Mouse (Mus musculus) hindbrain, postnatal 0 days (tissue): ENCODE data around the gene Lce1h. TPM values are rescaled to one million over a fixed set of nuclear protein-coding genes. Genes with fewer than 3 reads are reported as not detected.

ENCODE experiments used
- ATAC-seq: fragments of 200-750 bp; cut with Nextera tagmentation; 2 replicates; pipeline ENCODE4 v1.8.0; 2017; ENCODE audit warnings: mild to moderate bottlenecking, moderate TSS enrichment, moderate library complexity
- DNase-seq: peaks from one replicate; pipeline ENCODE4 v3.0.0-alpha.2; 2015; ENCODE audit warnings: low spot score
- H3K27ac ChIP-seq: fragments of 300-500 bp; sonication (generic); 2 replicates; pipeline ENCODE4 v1.5.1; 2014; ENCODE audit warnings: mild to moderate bottlenecking
- H3K27me3 ChIP-seq: fragments of 300-500 bp; sonication (generic); 2 replicates; pipeline ENCODE4 v1.6.1; 2014; ENCODE audit warnings: low read length, mixed read lengths; ENCODE audit not compliant: insufficient read depth
- H3K36me3 ChIP-seq: fragments of 300-500 bp; sonication (generic); 2 replicates; pipeline ENCODE4 v1.6.1; 2014; ENCODE audit warnings: low read length, mixed read lengths; ENCODE audit not compliant: insufficient read depth
- H3K4me1 ChIP-seq: fragments of 300-500 bp; sonication (generic); 2 replicates; pipeline ENCODE4 v1.6.1; 2014; ENCODE audit warnings: antibody characterized with exemption, low read length, mixed read lengths; ENCODE audit not compliant: insufficient read depth
- H3K4me2 ChIP-seq: fragments of 300-500 bp; sonication (generic); 2 replicates; pipeline ENCODE4 v1.6.1; 2014; ENCODE audit warnings: low read depth, mild to moderate bottlenecking, low read length, moderate library complexity, mixed read lengths
- H3K4me3 ChIP-seq: fragments of 300-500 bp; sonication (generic); 2 replicates; pipeline ENCODE4 v1.5.1; 2014; ENCODE audit warnings: low read length
- H3K9ac ChIP-seq: fragments of 300-500 bp; sonication (generic); replicated peaks from 2 replicates; pipeline ENCODE4 v1.6.1; 2014; ENCODE audit warnings: mild to moderate bottlenecking, low read length, moderate library complexity, mixed read lengths
- H3K9me3 ChIP-seq: fragments of 300-500 bp; sonication (generic); 2 replicates; pipeline ENCODE4 v1.6.1; 2016; ENCODE audit warnings: low read length, mixed read lengths
- CTCF ChIP-seq: IDR thresholded peaks from 2 replicates; pipeline ENCODE4 v1.5.1; 2016; ENCODE audit warnings: antibody characterized with exemption, control low read depth, low read depth
- WGBS: fragments of 180-500 bp; shearing (Covaris S2); extraction: QIAGEN DNeasy Blood & Tissue Kit; methylation state at CpG from one replicate; pipeline ENCODE4 v1.1.7; 2014; 5-methylcytosine and 5-hydroxymethylcytosine counted together
- polyA plus RNA-seq: library from polyadenylated mRNA; unstranded; fragments of >200 nt; fragmentation: Nextera tagmentation; extraction: Ambion mirVana; gene quantifications from 2 replicates; pipeline ENCODE4 v1.2.1, GENCODE M21; 2015
- total RNA-seq: library from RNA; depleted of rRNA; stranded (reverse); fragments of >200 nt; gene quantifications from 2 replicates; pipeline ENCODE4 v1.2.3, GENCODE M21; 2014; rRNA removed

Lce1h gene
- not detected in 2 replicates for total RNA-seq
- not detected in 2 replicates for polyA plus RNA-seq

DNA sequence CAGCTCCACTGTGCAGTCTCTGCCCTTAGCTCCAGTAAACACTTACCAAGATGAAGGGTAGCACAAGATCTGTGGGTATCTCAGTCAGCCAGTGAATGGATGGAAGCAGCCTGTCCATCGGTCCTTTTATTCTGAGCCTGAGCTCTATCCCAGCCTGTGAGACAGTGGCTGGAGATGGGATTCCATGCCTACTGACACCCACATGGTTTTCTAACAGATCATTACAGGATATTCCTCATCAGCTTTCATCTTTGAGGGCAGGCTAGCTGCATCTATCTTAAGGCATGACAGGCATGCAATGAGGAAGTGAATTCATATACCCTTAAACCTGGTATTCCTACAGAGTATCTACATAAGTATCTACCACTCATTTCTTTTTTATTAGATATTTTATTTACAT is at the start of gene Lce1h:
Gene Lce1h, minus strand, starts transcription at position 101 of the 400 bp plus-strand sequence.
- 92% methylated on average over 1 of the region's 1 CpGs for WGBS

DNA sequence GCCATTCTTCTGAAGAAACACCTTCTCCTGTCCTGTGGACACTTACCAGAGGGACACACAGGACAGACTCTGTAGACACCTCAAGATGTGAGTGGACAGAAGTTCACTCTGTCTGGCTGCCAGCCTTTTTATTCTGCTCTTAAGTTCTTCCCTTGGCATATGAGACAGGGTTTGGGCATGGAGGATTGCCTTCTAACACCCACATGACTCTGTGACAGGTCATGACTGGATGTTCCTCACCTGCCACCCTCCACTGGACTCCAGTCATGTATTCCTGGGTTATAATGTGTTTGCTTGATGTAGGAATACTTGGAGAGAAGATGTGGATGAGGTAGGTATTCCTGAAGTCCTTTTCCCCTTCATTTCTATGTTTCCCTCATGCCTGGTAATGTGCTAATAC is 42.9 kb upstream of the Lce1h start, which contains the start of gene Lce1k:
Gene Lce1k, minus strand, starts transcription at position 101 of the 400 bp plus-strand sequence.
- Histone ChIP-seq H3K9ac (no peak within 1 kb of the TSS), H3K4me1 (no peaks in the 10 kb centered on the region), H3K27me3 (no peaks in the 10 kb centered on the region), H3K27ac (no peak within 1 kb of the TSS), H3K36me3 (no peaks in the 10 kb centered on the region), H3K4me3 (no peak within 1 kb of the TSS), H3K9me3 (no peaks in the 10 kb centered on the region), H3K4me2 (no peak within 1 kb of the TSS)
- DNase-seq = no peak
- ATAC-seq = no peak
- no peak for TF ChIP-seq CTCF

More for the DNA sequence above, at the start of gene Lce1h:
- H3K27ac ChIP-seq = no peak within 1 kb of the TSS
- ATAC-seq (no peak), DNase-seq (no peak)
- TF ChIP-seq CTCF = 0 out of 2 replicates have a peak, but pooled peaks have one; percentile 33
- no peak within 1 kb of the TSS for H3K9ac ChIP-seq
- no peaks in the 10 kb centered on the region for H3K27me3 ChIP-seq
- H3K36me3 ChIP-seq = no peaks in the 10 kb centered on the region
- H3K4me3 ChIP-seq = no peak within 1 kb of the TSS
- no peak within 1 kb of the TSS for H3K4me2 ChIP-seq
- no peaks in the 10 kb centered on the region for H3K9me3 ChIP-seq
- H3K4me1 ChIP-seq = no peaks in the 10 kb centered on the region

DNA sequence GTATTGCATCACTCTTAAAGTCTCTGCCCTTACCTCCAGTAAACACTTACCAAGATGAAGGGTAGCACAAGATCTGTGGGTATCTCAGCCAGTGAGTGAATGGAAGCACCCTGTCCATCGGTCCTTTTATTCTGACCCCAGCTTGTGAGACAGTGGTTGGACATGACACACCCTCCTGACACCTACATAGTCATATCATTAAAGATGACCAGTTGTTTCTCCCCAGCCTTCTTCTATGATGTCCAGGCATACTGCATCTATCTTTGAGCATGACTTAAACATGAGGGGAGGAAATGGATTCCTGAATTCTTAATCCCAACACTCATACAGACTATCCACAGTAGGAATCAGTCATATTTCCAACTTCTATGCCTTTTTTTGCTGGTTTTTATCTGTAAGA is 25.5 kb upstream of the Lce1h start, which contains the start of gene Lce1j:
Gene Lce1j, minus strand, starts transcription at position 101 of the 400 bp plus-strand sequence.
- Histone ChIP-seq H3K27me3 (no peaks in the 10 kb centered on the region), H3K4me3 (no peak within 1 kb of the TSS), H3K4me1 (no peaks in the 10 kb centered on the region), H3K27ac (no peak within 1 kb of the TSS), H3K36me3 (no peaks in the 10 kb centered on the region), H3K4me2 (no peak within 1 kb of the TSS), H3K9me3 (no peaks in the 10 kb centered on the region), H3K9ac (no peak within 1 kb of the TSS)
- no peak for ATAC-seq
- 92% methylated on average over 1 of the region's 1 CpGs for WGBS
- DNase-seq = no peak
- TF ChIP-seq CTCF = no peak

DNA sequence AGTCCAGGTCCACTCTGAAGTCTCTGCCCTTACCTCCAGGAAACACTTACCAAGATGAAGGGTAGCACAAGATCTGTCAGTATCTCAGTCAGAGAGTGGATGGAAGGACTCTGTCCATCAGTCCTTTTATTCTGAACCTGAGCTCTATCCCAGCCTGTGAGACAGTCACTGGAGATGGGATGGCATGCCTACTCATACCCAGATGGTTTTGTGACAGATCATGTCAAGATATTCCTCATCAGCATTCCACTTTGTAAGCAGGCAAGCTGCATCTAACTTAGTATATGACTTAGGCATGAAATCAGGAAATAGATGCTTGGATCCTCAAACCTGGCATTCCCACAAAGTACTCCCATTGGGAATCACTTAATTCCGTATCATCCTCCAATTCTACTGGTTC is 13.9 kb upstream of the Lce1h start, which contains the start of gene Lce1i:
Gene Lce1i, minus strand, starts transcription at position 101 of the 400 bp plus-strand sequence.
- no peak for ATAC-seq
- no peak for DNase-seq
- no peak within 1 kb of the TSS for H3K4me3 ChIP-seq
- no peaks in the 10 kb centered on the region for H3K36me3 ChIP-seq
- no peak within 1 kb of the TSS for H3K4me2 ChIP-seq
- 75% methylated on average over 1 of the region's 1 CpGs for WGBS
- no peaks in the 10 kb centered on the region for H3K4me1 ChIP-seq
- H3K27me3 ChIP-seq = no peaks in the 10 kb centered on the region
- no peak within 1 kb of the TSS for H3K27ac ChIP-seq
- no peak within 1 kb of the TSS for H3K9ac ChIP-seq
- no peak for TF ChIP-seq CTCF
- no peaks in the 10 kb centered on the region for H3K9me3 ChIP-seq

DNA sequence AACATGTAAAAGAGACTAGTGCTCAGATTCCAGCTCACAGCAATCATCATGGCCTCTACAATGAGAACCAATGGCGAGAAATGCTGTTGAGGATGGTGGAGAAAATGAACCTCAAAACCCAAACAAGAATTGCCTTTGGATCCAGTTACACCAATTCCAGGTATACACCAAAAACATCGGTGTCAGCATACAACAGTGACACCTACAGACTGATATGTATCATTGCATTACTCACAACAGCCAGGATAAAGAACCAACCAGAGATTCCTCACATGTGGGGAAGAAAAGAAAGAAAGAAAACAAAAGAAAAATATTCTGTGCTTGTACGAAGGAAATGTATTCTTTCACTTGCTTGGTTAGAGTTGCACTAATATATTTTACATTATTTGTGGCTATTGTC is 6.7 kb upstream of the Lce1h start:
- no peak for DNase-seq
- 24% methylated on average over 3 of the region's 3 CpGs for WGBS

DNA sequence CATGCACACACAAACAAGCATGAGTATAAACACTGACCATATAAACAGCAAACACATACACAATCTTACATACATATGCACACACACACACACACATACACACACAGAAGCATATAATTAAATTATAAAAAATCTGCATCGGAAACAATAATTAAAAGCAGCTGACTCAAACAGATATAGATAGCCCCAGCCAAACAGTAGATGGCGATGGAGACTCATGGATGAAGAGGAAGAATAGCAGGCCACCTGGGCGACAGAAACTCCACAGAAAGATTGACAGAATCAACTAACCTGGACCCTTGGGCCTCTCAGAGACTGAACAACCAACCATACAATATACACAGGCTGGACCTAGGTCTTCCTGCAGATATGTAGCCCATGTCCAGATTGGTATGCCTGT is 11.7 kb downstream of the Lce1h start:
- 38% methylated on average over 3 of the region's 3 CpGs for WGBS

More for the DNA sequence above, 6.7 kb upstream of the Lce1h start:
- Histone ChIP-seq H3K4me1 (no peaks in the 10 kb centered on the region), H3K4me2 (no peak overlapping the region), H3K9me3 (no peaks in the 10 kb centered on the region), H3K27ac (no peak overlapping the region), H3K9ac (no peak overlapping the region), H3K4me3 (no peak overlapping the region), H3K27me3 (no peaks in the 10 kb centered on the region), H3K36me3 (no peaks in the 10 kb centered on the region)
- TF ChIP-seq CTCF = peak; percentile 54
- ATAC-seq = no peak

DNA sequence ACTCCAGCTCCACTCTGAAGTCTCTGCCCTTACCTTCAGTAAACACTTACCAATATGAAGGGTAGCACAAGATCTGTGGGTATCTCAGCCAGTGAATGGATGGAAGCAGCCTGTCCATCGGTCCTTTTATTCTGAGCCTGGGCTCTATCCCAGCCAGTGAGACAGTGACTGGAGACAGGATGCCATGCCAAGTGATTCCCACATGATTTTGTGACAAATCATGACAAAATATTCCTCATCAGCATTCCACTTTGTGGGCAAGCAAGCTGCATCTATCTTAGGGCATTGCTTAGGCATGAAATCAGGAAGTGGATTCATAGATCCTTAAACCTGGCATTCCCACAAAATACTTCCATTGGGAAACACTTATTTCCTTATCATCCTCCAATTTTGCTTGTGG is 12.6 kb downstream of the Lce1h start, which contains the start of gene Lce1g:
Gene Lce1g, minus strand, starts transcription at position 101 of the 400 bp plus-strand sequence.
- ATAC-seq = no peak
- H3K27me3 ChIP-seq = no peaks in the 10 kb centered on the region
- H3K4me3 ChIP-seq = no peak within 1 kb of the TSS
- H3K9me3 ChIP-seq = no peaks in the 10 kb centered on the region
- no peak for DNase-seq
- no peak within 1 kb of the TSS for H3K4me2 ChIP-seq
- no peak for TF ChIP-seq CTCF
- 95% methylated on average over 1 of the region's 1 CpGs for WGBS
- no peaks in the 10 kb centered on the region for H3K4me1 ChIP-seq
- H3K36me3 ChIP-seq = no peaks in the 10 kb centered on the region
- no peak within 1 kb of the TSS for H3K27ac ChIP-seq
- no peak within 1 kb of the TSS for H3K9ac ChIP-seq

More for the DNA sequence above, 11.7 kb downstream of the Lce1h start:
- ATAC-seq (no peak), DNase-seq (peak; percentile 14)
- Histone ChIP-seq H3K9ac (no peak overlapping the region), H3K36me3 (no peaks in the 10 kb centered on the region), H3K4me3 (no peak overlapping the region), H3K9me3 (no peaks in the 10 kb centered on the region), H3K27me3 (no peaks in the 10 kb centered on the region), H3K4me1 (no peaks in the 10 kb centered on the region), H3K4me2 (no peak overlapping the region), H3K27ac (no peak overlapping the region)
- peak; percentile 48 for TF ChIP-seq CTCF
